Mouse (Mus musculus): ENCODE measurements at regions not wholly inside any gene's neighbourhood (a gene's known extent, or its start where the extent isn't known, plus 50 kb on each side); places are given as distances from the start of the nearest gene placed in this dataset.

DNA sequence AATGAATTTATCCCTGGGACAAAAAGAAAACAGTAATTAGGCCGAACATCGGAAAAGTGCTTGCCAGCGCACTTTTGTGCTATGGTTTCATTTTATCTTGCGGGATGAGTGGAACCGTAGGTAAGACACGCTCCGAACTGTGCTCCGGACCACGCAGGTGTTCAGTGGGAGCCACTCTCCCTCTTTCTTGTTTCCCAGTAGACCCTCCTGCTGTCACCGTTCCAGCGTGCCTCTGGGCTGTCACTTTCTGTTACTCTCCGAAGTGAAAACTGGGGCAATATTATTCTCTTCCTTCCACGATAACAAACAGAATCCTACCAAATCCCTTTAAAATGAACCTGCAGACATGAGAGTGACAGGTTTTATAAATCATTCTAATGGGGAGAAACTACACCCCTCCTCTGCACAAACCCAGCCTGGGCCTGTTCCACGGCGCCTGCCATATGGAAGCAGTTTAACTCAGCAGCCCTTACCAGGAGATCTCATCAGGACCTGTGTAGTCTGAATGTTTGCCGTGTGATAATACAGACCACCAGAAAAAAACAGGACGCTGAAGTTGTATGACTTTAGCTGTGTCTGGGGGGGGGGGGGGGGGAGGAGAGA, 550.5 kb downstream of the Pdcd6ip start:
- TF ChIP-seq CTCF (IDR thresholded peaks at IDR 0.05; ENCODE audit: borderline replicate concordance, extremely low read depth, insufficient read depth, insufficient read length) (no peak), POLR2A (IDR thresholded peaks at IDR 0.05; ENCODE audit: borderline replicate concordance, extremely low read depth, insufficient read depth, insufficient read length, poor library complexity, severe bottlenecking) (no peak)
